Mouse (Mus musculus) gastrocnemius, postnatal 10 days (tissue): Measurements from ENCODE around the gene Dnajc19. TPM values are rescaled to one million over a fixed set of nuclear protein-coding genes. Genes with fewer than 3 reads are reported as not detected.

Source experiments
- DNase-seq: peaks from one replicate; pipeline ENCODE4 v3.0.0; 2021; ENCODE audit warnings: mixed read lengths
- total RNA-seq, 2 experiments: library from RNA; stranded (reverse); gene quantifications; 2 replicates each; pipeline ENCODE4 v1.2.3; 2021

Gene Dnajc19
- total RNA-seq, 2 experiments from 2014 or later = 121 to 138 TPM

GRCm38 (mm10) chr3:34030601-34031000 is 50.5 kb downstream of the Dnajc19 start:
- no peak for DNase-seq

GRCm38 (mm10) chr3:34028935-34029334 is 52.2 kb downstream of the Dnajc19 start:
- no peak for DNase-seq

DNA sequence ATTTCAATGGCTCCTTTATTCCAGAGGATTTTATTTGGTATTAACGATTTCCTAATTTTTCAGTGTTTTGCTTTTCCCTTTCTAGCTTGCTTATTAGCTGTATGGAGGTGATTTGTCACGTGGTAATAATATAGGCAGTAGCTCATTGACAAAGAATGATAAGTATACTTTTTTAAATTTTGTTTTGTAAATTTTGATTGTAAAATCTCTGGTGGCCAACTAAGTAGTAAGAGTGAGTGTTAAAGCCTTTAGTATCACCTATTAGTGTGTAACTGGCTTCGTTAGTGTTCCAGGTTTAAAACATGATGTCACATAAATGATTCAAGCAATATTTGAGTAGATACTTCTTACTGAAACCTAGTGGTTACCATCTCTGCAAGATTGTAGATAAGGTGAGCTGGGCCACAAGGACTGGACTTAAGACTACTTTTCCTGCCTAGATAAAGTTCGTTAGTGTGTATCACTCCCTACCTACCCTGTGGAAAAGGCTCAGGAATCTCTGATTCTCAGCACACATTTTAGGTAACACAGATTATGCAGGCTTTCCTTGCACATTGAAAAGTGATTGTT is 59.8 kb downstream of the Dnajc19 start:
- no peak for DNase-seq

DNA sequence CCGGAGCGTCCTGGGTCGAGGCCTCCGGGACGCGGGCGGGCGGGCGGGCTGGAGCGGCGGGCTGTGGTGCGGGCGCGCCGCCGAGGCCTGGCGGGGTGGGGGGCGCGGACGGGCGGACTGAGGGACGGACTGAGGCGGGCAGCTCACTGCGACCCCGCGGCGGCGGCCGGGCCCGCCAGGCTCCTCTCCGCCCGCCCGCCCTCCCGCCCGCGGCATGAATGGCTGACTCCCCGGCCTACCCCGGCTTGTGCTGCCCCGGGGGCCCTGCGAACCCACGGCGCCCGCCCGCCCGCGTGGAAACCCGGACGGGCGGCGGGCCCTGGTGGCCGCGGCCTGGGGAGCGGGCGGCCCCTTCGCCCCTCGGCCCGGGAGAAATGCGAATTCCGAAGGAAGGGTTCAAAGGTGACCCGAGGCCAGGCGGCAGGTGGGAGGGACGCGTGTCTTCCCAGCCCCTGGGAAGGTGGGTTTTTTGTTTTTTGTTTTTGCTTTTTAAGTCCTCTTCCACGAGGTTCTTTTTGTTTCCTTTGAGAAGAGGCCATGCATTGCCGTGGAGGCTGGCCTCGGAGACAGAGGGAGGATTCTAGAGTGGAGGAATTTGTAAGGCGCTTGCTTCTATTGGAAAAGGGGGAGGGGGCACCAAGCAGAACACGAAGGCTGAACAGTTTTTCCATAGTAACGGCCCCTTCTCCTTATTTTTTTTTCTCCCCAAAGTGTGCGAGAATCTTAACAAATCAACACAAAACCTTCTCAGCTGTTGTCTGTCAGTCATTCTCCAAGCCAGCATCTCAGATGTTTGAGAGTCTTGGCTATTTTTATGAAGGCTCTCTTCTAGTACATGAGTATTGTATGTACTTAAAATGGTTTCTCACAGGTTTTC is 60.5 kb downstream of the Dnajc19 start:
- no peak for DNase-seq

DNA sequence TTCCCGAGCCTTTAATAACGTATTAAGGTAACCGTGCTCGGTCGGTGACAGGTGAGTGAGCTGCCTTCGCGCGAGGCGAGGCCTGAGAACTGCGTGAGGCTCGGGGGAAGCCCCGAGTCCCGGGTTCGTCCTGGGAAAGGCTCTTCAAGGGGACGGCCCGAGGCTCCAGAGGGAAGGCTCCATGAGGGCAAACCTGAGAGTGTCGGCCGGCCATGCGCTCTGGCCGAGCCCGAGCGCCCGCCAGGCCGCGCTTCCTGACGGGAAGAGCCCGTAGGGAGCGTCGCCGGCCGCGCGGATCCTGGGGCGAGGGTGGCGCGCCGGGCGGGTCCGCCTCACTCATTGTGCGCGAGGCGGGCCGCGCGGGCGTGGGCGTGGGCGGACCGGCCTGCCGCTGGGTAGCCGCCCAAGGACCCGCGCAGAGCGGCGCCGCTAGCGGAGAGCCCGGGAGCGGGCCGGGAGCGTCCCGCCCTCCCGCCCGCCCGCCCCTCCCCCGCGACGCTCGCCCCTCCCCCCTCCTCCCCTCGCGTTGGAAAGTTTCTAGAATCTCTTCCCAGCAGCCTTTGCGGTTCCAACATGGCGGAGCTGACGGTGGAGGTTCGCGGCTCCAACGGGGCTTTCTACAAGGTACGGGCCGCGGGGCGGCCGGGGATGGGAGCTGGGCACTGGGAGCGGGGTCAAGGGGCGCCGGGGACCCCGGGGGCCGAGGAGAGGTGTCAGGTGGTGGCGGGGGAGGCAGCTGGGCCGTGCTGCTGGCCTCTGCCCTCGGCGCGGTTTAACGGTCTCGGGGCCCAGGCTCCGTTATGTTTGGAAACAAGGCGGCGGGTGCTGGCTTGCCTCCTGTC is 61.4 kb downstream of the Dnajc19 start, which contains the start of gene Fxr1:
Gene Fxr1 (plus strand): TSS at position 404 of the 842 bp plus-strand sequence.
- DNase-seq = peak; percentile 85

DNA sequence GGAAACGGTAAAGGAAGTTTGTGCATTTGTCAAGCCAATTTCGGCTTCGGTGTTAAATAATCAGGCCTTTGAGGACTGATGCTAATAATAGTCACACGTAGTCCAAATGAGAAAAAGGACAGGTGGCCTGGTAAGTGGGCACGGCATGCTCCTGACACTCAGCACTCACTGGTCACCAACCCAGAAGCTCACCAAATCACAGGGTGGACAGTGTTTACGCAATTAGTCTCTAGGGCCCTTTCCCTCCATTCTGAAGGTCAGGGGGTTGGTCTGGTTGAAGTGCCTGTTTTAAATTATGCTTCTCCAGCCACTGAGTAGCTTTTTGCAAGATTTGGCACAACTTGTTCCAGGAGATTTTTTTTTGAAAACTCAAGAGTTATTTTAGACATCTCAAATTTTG is 72.9 kb downstream of the Dnajc19 start:
- no peak for DNase-seq

GRCm38 (mm10) chr3:34007611-34008010 is 73.5 kb downstream of the Dnajc19 start:
- DNase-seq = no peak

GRCm38 (mm10) chr3:34006824-34007223 is 74.3 kb downstream of the Dnajc19 start:
- DNase-seq = no peak

- DNase-seq = no peak
Measured at GRCm38 (mm10) chr3:34006301-34006700, 74.8 kb downstream of the Dnajc19 start.

Other genes with a start within 250 kb of the Dnajc19 start
- gene Ccdc39, start 237.0 kb downstream of the Dnajc19 start, total RNA-seq = under 1 TPM; 0.21 to 0.68 TPM
- gene Fxr1, start 61.4 kb downstream of the Dnajc19 start, total RNA-seq = 100 to 1,000 TPM; 419 to 429 TPM